Mouse (Mus musculus) layer of hippocampus, postnatal 14 days (tissue): ENCODE data around the gene Anapc4. TPM values are rescaled to one million over a fixed set of nuclear protein-coding genes. Genes with fewer than 3 reads are reported as not detected.

ENCODE experiments used
- DNase-seq, 2 experiments: peaks; one replicate each; pipeline ENCODE4 v3.0.0; 2021 to 2022; ENCODE audit warnings: low spot score in 2 of 2, mixed read lengths in 1 of 2
- long read RNA-seq, 2 experiments: library from polyadenylated mRNA; stranded (forward); transcript quantifications; one replicate each; pipeline ENCODE4 v2.0.0; 2021
- total RNA-seq, 2 experiments: library from RNA; stranded (reverse); gene quantifications; 2 replicates each; pipeline ENCODE4 v1.2.3; 2021

Gene Anapc4
- total RNA-seq = 10 to 100 TPM; 75.1 to 85.1 TPM
- long read RNA-seq, experiment 1, transcript Anapc4-201 (28 exons, 3,854 nt) = major isoform, 47 of 53 reads
- long read RNA-seq, experiment 1, partial matches to known transcripts = 2 of 53 reads
- long read RNA-seq, experiment 1, other reads (novel, unspliced or antisense) = 4 of 53 reads
- long read RNA-seq, experiment 2, transcript Anapc4-201 (28 exons, 3,854 nt) = major isoform, 68 of 83 reads
- long read RNA-seq, experiment 2, partial matches to known transcripts = 6 of 83 reads
- long read RNA-seq, experiment 2, other reads (novel, unspliced or antisense) = 8 of 83 reads

DNA sequence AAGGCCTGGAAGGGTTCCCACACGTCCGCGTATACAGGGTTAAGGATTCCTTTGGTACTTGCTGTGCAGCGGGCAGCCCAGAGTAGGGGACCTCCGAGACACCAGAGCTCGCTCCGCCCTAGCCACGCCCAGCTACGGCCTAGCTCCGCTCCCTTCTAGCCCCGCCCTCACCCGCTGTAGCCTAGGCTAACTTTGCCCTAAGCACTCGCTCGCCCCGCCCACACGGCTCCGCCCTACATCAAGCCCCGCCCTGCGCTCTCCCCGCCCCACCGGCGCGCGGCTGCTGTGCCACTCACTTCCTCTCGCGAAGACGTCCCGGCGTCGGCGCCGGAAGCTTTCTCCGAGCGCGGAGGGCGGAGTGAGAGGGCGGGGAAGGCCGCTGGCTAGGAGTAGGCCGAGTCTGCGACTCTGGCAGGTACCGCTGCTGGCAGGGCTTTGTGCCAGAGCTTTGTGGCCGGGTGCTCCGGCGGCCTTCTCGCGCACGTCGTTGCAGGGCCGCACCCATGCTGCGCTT, at the start of gene Anapc4:
TSS of gene Anapc4 (plus strand) at position 252 of the 514 bp plus-strand sequence.
- DNase-seq = peak; percentile 98 to 99

DNA sequence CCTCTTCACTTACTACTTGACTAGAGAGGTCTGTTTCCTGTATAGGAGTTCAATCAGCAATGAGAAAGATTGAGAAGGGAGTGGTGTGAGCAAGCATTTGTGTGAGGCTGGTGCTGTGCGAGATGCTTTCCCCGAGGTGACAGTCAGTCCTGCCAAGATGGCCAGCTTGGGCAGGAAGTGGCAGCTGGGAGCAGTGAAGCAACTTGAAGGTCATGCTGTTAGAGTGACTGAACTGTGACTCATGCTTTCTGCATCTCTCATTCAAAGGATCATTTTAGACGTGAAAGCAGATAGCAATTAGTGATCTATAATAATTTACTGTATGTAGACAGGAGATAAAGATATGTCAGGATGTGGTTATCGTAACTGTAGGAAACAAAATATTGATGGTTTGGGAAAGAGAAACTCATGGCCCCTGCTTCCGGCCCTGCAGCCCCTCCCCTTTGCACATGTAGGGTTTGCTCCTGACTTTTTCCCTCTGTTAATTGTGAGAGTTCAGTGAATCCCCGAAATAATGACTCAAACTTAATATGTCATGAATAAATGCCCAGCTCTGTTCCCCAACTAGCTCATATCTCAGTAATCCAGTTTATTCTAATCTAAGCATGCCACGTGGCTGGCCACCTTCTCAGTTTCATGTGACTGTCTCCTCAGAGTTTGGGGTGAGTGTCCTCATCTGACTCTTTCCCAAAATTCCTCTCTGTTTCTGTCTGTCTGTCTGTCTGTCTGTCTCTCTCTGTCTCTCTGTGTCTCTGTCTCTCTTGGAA, 47.1 kb upstream of the Anapc4 start:
- no peak for DNase-seq

DNA sequence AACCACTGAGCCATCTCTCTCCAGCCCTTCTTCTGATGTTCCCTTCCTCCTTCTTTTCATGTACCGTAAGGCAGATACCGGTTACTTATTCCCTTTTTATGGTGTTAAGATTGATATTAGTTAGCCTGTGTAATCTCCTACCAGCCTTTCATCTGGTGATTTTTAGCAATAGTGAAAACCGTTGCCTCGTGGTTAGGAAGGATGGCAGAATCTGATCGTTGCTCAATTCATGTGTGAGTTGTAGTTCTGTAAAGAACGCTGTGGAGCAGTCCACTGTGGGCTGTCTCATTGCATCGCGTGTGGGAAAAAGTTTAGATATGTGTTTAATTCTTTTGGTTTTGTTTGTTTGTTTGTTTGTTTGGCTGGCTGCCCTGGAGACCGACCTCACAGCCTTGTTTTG, 40.6 kb upstream of the Anapc4 start:
- no peak for DNase-seq

DNA sequence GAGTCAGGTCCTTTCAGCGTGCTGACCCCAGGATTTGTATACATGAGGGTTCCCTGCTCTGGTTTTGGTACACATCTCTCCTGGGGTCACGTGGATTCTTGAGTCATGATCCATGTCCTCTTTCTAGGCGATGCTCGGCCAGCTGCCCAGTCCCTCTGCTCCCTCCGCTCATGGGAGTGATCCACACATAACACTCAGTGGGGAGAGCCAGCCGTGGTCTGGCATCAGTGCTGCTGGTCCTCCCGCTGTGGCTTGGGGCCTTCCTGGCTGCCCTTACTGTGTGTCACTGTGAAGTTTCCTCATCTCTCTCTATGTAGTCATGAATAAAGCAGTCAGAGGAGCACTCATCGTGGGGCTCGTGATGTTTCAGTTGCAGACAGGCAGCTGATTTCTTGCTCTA, 39.7 kb upstream of the Anapc4 start:
- no peak for DNase-seq

DNA sequence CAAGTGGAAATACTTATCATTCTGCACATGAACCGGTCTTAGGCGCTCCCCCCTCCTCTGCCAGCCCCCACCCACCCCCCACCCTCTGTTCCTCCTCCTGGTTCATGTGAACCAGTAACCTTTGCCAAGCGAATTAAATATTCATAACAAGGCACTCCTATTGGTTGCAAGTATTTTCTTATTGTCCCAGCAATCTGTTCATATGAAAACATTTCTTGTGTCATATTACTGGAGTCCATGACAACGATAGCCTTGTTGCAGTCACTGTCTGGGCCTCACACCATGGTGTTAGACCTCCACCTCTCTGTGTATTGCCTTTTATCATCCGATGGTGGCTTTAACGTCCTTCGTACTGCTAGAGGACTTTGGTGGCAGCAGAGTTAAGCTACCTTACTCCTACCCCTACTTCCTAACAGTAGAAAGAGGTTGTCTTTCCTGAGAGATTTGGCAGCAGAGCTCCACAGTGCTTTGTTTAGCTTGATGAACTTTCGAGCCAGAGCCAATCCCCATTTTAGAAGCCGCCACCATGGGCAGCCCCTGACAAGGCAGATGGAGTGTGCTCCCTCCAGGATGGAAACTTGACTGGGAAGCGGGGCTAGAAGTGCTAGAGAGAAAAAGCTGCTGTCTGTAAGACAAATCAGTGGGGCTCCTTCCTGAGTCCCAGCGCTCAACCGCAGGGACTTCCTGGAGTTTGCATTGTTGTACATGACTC, 34.4 kb upstream of the Anapc4 start:
- no peak for DNase-seq

DNA sequence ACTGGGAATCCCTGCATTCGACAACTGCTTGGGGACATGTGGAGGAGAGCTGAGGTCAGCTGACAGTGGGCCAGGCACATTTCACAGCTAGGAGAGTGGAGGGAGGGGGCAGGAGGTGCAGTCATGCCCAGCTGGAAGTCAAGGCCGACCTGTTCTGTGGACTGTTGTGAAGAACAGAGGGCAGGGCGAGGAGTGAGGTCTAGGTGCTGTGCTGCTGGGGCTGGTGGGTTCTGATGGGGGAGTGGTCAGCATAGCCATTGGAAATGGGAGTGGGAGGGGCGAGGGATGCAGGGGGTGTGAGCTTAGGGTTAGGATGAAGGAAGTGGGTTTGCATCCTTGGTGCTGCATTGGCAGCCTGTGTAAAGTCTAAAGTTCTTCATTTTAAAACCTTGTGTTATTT, 28.0 kb upstream of the Anapc4 start:
- no peak for DNase-seq

DNA sequence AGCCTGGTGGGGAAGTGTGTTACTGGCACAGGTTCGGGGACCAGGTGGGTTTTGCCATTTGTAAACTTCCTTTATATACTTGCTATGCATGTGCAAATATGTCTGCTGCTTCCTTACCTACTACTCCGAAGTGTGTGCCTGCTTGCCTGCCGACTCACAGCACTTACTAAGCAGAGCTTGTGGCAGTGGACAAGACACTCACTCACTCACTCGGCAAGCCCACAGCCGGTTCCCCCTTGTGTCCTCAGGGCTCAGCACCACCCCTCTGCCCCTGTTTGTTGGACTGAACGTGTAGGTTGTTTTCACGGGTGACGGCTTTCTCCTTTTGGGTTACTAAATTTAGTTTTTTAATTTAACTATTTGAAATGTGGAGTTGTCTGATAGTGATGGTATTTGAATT, 27.5 kb upstream of the Anapc4 start:
- DNase-seq = no peak

DNA sequence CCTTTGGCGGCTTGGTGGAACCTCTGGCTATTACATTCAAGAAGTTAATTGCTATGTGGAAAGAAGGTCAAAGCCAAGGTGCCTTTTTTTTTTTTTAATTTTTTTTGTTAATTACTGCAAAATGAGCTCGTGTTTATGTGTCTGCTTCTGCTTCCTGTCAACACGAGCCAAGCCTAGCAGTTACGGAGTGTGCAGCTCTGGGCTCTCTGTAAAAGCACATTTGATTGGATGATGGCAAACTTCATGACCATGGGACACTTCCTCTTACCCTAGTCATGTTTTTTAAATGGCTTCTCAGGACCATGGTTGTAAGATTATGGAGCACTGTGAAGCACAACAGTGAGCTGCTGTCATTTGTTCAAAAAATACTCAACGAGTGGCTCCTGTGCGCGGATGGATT, 26.8 kb upstream of the Anapc4 start:
- DNase-seq = no peak

DNA sequence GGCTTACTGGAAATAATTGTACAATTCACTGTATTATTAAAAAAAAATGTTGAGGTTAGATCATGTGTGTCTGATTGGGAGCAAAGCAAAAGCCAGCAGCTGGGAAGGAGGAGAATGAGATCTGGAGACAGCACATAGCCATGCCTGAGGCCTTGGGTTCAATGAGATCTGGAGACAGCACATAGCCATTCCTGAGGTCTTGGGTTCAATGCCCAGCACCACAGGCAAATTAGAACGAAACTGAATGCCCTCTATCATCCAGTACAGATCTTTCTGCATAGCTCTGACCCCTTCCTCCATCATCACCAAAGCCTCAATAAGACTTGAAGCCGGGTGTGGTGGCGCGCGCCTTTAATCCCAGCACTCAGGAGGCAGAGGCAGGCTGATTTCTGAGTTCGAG, 23.4 kb upstream of the Anapc4 start:
- no peak for DNase-seq

DNA sequence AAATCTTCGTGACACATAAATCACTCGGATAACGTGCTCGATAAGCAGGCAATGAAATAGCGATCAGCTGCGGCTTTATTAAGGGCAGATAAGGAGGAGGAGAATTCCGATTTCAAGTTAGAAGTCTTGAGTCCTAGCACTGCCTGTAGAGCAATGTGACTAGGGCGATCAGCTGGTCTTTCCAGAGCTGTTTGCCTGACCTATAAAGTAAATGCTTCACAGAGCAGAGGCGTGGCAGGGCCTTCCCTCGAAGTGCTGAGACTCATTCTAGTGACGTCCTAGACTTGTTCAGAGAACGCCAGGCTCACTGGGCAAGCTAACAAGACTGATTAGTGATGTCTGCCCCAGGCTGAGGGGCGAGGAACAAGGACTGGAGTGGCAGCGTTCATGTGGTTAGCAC, 22.8 kb upstream of the Anapc4 start:
- no peak for DNase-seq

DNA sequence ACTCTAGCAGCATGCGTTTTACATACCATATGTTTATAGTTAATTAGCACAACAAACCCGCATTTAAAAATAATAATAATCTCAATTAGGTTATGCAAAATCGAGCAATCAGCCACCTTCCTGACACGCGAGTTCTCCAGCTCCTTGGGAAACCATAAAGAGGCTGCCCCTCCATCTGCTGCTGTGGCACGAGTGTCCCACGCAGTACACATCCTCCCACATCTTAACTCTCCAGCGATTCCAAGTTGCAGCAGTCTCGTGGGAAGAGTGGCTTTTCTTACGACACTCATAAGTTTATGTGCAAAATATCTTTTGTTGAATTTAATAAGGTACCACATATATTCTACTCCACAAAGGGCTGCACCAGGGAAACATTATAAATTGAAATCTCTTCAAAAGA, 21.4 kb upstream of the Anapc4 start:
- no peak for DNase-seq

DNA sequence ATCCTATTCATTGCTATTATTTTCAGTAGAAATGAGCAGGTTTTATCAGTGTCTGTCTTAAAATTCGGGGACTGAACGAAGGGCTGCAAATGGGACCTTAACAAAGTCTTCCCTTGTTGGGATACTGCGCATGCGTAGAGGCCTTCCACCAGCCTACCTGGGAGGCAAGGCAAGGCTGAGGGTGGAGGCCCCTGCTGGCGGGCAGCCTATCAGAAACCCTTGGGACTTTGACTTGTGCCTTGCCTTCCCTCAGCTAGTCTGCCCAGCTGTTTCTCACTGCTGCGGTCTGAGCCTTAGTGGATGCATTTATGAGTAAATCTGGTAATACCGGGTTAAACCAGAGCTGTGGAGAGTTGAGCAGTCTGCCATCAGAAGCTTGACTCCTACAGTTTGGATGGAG, 20.5 kb upstream of the Anapc4 start:
- no peak for DNase-seq

DNA sequence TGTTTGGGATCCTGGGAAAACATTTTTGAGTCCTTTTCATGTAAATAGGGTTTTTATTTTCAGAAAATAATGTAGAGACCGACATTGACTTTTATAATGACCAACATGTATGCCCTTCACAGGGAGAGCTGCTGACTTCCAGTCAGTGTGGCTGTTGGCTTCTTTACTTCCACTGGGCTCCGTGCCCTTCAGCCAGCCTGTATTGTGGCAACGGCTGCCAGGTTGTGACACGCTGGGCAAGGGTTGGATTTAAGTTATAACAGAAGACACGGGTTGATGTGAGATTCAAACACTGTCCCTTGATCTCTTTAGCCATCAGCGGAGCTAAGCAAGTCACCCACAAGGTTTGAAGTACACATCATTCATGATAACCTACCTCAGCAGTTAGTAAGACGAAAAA, 15.1 kb upstream of the Anapc4 start:
- no peak for DNase-seq

DNA sequence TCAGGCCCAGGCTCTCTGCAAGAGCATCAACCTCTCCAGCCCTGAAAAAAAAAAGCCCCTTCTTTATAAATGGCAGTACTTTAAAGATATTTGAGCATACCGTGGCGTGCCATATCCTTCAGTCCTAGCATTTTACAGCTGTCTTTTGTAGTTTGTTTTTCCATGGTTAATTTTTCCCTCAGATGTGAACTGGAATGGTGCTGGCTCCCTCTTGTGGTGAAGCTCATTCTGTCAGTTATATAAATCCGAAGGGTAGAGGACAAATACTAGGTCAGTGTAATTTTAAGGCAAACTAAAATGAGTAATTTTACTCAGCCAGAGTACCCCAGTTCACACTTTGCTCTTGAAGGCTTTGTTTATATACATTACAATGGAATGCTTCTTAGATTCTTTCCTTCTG, 12.1 kb upstream of the Anapc4 start:
- DNase-seq = peak; percentile 45 to 75

DNA sequence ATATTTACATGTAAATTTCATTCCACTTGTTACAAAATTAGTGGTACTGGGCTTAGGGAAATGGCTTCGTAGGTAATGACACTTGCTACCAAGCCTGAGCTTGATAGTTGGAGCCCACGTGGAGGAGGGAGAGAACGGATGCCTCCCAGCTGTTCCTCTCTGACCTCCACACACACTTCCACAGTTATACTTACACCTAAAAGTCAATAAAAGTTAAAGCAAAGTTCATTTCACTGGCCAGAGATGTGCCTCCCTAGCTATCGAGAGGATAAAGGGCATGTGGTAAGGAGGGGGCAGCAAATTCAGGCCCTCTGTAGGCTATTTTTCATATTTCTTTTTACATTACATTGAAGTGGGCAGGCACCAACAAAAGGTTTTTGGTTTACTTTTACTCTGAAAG, 5.9 kb upstream of the Anapc4 start:
- no peak for DNase-seq

DNA sequence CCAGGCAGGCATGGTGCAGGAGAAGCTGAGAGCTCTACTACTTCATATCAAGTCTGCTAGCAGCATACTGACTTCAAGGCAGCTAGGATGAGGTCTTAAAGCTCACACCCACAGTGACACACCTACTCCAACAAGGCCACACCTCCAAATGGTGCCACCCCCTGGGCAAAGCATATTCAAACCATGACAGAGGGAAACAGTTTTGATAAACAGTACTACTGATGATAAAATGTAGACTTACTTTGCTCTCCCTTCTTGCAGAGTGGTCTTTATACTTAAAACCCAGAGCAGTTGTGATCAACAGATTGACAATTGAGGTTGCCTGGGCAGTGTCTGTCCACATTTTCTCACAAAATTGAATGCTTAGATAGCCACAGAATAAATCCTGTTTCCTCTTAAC, 807 bp upstream of the Anapc4 start:
- no peak for DNase-seq

DNA sequence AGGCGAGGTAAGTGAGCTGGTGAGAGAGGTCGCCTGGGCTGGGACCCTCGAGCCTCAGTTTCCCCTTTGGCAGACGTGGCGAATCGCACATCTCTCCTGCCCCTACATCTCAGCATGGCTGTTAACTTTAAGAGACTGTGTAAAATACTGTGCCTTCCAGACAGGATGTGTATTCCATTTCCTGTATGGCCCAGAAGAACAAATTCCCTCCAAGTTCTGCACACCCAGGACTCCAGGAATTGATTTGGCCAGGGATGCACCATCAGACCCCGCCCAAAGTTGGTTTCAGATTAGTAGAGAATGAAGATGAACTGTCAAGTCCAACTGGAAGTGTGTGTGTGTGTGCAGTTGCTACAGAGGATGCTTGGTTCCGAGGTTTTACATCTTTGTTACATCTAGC, 574 bp downstream of the Anapc4 start:
- no peak for DNase-seq

DNA sequence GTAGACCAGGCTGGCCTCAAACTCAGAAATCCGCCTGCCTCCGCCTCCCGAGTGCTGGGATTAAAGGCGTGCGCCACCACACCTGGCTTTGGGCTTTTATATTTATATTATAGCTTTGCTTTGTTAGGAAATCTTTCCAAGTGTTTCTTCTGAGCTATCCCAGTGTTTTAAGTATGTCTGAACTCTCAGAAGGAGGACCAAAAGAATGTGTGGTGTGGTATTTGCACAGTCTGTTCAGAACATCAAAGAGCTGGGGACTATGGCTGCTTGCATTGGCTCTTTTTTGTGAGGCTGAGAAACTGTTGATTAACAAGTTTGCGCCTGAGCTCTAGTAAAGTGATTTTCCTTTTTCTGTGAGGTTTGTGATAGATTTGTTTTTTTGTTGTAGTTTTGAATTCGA, 10.5 kb downstream of the Anapc4 start:
- DNase-seq = no peak

DNA sequence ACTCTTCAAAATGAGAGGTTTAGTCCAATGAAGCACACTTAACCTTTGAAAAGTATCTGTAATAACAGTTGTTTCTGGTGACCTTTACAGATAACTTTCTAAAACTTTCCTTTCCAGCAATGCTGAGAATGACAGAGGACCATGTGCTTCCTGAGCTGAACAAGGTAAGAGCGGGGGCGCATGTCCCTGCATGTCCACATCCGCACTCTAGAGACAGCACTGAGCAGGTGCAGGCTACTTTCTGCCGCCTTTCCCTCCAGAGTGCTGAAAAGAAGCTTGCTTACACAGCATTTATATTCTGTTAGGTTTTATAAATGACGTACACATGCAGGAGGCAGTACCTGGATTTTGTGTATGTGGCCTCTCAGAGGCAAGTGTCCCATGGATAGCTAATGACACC, 21.9 kb downstream of the Anapc4 start:
- DNase-seq = no peak

DNA sequence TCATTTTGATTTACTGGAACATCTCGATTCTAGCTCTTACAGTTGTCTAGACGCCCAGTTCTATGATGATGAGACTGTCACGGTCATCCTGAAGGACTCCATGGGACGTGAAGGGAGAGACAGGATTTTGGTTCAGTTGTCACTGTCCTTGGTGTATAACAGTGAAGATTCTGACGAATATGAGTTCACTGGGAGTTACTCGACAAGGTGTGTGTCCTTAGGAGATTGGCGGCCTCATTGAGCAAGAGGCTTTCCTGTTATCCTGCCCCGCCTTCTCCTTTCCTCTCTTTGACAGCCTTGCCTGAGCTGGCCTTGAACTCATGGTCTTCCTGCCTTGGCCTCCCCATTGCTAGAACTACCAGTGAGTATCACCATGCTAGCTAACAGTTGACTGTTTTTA, 30.6 kb downstream of the Anapc4 start:
- DNase-seq = no peak

DNA sequence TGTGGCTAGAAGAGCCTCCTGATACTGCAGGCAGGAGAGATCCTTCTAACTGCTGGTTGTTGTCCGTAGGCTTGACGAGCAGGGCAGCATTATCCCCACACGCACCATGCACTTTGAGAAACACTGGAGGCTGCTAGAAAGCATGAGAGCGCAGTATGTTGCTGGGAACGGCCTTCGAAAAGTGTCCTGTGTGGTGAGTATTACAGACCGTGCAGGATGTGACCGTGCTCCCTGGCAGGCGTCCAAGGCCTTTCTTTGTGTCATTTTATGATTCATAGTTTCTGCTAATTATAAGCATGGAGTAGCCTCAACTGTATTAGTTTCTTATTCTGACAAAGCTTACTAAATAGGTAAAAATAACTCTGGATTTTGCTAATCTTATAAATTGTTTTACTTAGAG, 32.0 kb downstream of the Anapc4 start:
- no peak for DNase-seq
